Mouse (Mus musculus) lung, embryonic 14.5 days (tissue): ENCODE measurements around the gene Cldn34c3. TPM values are rescaled to one million over a fixed set of nuclear protein-coding genes. Genes with fewer than 3 reads are reported as not detected.
"Not testable (repeated sequence)": the region's sequence is repeated elsewhere in the genome, so short reads cannot be mapped to it uniquely, and the experiment has no call there.

Source experiments
- ATAC-seq: fragments of 200-750 bp; cut with Nextera tagmentation; 2 replicates; pipeline ENCODE4 v1.8.0; 2017; ENCODE audit warnings: mild to moderate bottlenecking, moderate TSS enrichment, moderate library complexity; ENCODE audit not compliant: insufficient read depth
- DNase-seq: peaks from one replicate; pipeline ENCODE4 v3.0.0-alpha.2; 2015
- H3K27ac ChIP-seq: fragments of 300-500 bp; sonication (generic); 2 replicates; pipeline ENCODE4 v1.5.1; 2014; ENCODE audit warnings: low read depth, mild to moderate bottlenecking, moderate library complexity
- H3K27me3 ChIP-seq: fragments of 300-500 bp; sonication (generic); 2 replicates; pipeline ENCODE4 v1.6.1; 2014; ENCODE audit warnings: low read length, control low read depth; ENCODE audit not compliant: insufficient read depth
- H3K36me3 ChIP-seq: fragments of 300-500 bp; sonication (generic); 2 replicates; pipeline ENCODE4 v1.6.1; 2014; ENCODE audit warnings: control low read depth; ENCODE audit not compliant: insufficient read depth
- H3K4me1 ChIP-seq: fragments of 300-500 bp; sonication (generic); 2 replicates; pipeline ENCODE4 v1.6.1; 2014; ENCODE audit warnings: antibody characterized with exemption, control low read depth; ENCODE audit not compliant: insufficient read depth
- H3K4me2 ChIP-seq: fragments of 300-500 bp; sonication (generic); 2 replicates; pipeline ENCODE4 v1.6.1; 2014; ENCODE audit warnings: mild to moderate bottlenecking
- H3K4me3 ChIP-seq: fragments of 300-500 bp; sonication (generic); 2 replicates; pipeline ENCODE4 v1.5.1; 2014; ENCODE audit warnings: low read depth, low read length
- H3K9ac ChIP-seq: fragments of 300-500 bp; sonication (generic); 2 replicates; pipeline ENCODE4 v1.6.1; 2014
- H3K9me3 ChIP-seq: fragments of 300-500 bp; sonication (generic); 2 replicates; pipeline ENCODE4 v1.6.1; 2016; ENCODE audit warnings: low read depth, low read length, control low read depth
- polyA plus RNA-seq: library from polyadenylated mRNA; unstranded; fragments of >200 nt; fragmentation: Nextera tagmentation; extraction: Ambion mirVana; gene quantifications from 2 replicates; pipeline ENCODE4 v1.2.1, GENCODE M21; 2014

Cldn34c3 gene
- not detected in 2 replicates for polyA plus RNA-seq

DNA sequence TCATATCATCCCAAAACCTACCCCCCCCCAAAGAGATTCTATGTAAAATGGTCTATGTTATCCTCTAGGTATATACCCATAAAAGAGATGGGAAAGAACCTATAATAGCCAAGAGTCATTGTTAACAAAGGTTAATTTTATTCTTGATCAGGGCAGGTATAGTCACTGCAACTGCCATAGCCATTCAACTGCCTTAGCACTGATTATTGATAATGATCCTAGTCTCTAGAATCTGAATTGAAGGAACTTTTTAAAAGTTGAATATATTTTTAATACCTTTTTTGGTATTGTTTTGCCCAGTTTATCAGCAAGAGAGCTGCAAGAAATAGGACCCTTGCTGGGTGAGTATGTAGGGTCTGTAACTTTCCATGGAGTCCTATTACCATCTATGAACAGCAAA lies at the start of gene Cldn34c3:
TSS of gene Cldn34c3 (plus strand) at position 301 of the 400 bp plus-strand sequence.
- H3K4me2 ChIP-seq, H3K27ac ChIP-seq, H3K9me3 ChIP-seq, H3K9ac ChIP-seq, DNase-seq, ATAC-seq, H3K4me3 ChIP-seq, H3K27me3 ChIP-seq, H3K36me3 ChIP-seq, H3K4me1 ChIP-seq: not testable (repeated sequence)

Other genes with a start within 250 kb of the Cldn34c3 start
- not detected in 2 replicates for gene Cldn34c2, start 212.0 kb upstream of the Cldn34c3 start, polyA plus RNA-seq
- not detected in 2 replicates for gene Gm17467, start 88.9 kb upstream of the Cldn34c3 start, polyA plus RNA-seq